Mouse (Mus musculus): ENCODE measurements around the gene Cnp.
A peak's percentile ranks its signal among the peaks of the same experiment; 100 is the strongest.

Gene Cnp

DNA sequence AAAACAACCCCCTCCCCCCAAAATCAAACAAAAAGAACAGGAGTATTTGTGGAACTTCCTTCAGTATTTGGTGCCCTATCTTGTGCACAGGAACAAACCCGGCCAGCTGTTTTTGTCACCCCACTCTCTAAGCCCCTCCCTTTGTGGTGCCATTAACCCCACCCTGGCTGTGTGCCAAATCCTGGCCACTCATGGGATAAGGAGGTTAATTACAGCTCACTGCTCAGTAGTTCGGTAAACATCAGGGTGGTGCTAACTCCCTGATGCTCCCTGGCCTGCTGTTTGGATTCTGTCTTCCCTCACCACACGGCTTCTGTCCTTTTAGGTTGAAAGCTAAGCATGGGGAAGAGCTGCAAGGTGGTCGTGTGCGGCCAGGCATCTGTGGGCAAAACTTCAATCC, 49.2 kb downstream of the Cnp start:
- peak; percentile 34 to 38 for DNase-seq

- DNase-seq: no peak
Observed at GRCm38 (mm10) chr11:100625754-100626700, 51.3 kb downstream of the Cnp start.

GRCm38 (mm10) chr11:100626701-100627195, 52.0 kb downstream of the Cnp start:
- DNase-seq: peak; percentile 73 to 84

GRCm38 (mm10) chr11:100628056-100628455, 53.4 kb downstream of the Cnp start:
- no peak for DNase-seq

- no peak for DNase-seq
Observed at GRCm38 (mm10) chr11:100628862-100629352, 54.2 kb downstream of the Cnp start.

DNA sequence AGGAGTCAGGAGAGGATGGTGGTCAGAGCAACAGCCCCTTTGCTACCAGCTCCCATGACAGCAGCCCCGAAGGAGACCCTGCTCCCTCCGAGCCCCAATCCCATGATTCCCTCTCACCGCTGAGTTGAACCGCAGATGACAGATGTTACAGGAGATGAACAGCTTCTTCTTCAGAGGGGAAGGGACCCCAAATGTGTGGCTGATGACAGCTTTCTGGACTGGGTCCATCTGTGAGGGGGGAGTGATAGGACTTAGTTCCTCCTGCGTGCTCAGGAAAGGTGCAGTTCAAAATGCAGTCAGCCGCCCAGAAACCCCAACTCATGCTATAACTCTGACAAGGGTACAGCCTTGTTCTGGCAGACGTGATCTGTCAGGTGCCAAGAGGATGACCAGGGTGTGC, 59.8 kb downstream of the Cnp start:
- DNase-seq: no peak

DNA sequence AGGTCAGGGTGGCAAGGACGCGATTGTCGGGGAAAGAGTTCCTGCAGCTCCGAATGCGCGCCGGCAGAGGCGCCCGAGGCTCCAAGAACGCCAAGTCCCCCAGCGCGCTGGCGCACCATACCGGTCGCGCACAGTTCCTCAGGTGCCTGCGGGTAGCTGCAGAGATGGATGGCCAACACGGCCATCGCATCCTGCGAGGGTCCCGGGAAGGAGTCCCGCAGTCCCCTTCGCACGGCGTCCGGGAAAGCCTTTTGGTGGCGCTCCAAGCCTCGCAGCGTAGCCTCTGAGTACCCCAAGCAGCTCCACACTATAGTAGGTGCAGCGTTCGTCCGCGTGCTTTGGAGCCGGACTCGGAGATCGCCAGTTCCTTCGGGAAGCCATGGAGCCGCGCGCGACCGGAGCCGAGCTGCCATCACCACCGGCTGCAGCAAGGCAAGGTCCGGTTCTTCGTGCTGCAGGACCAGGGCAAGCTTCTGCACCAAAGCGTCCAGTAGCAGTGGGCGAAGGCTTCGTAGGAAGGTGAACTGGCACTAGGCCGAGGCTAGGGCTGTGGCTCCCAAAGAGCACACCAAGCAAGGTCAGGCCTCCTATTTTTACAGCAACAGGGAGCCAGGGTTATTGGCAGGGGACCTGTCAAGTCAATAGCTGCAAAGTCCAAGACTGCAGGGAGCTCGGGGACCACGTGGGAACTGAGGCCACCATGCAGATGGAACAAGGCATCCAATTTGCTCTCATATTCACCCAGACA, 65.6 kb downstream of the Cnp start:
- DNase-seq: no peak

All from spleen, adult 18-20 months (tissue).